1 mouse cellular context compared by ENCODE assay signal in the genomic region with DNA sequence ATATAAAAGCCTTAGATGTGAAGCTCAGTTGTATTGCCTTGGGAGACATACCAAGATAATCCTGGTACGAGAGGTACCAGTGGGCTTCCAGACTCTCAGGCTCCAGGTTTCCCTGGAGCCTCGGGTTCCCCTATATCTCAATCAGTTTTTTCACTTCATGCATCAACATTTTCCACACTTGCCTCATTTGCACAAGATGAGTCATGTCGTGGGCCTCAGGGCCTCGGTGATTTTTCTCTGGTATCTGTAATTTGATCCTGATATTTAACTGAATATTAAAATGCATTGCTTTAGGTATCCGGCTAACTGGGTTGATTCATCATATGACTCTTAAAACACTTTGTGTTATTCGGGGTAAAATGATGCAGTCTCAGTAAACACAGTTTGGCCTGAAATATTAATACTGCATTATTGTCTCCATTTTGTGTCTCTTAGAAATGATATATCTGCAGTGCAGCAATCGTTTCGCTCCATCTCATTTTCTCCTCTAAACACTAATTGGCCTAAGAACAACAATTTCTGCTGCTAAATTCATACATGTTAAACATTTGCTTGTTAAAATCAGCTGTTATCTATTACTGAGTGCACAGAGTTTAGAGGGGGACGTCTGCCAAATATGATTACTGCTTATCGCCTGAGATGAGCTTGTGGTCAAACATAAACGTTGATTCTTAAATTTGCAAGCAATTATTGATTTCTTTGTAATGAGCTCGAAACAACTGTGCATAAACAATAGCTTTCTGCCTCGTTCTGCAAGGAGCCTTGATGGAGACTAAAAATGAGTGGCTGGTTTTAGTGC.
TF ChIP-seq lines count a peak whose summit lies in the region.

No protein-coding gene starts in this region.

TF ChIP-seq in CH12.LX, 34 proteins besides CTCF, POLR2A, EP300 and RAD21:
- TF ChIP-seq JUND (conservative IDR thresholded peaks at IDR 0.05; ENCODE audit: low read depth, low read length) (no peak), ELF1 (IDR thresholded peaks at IDR 0.05; ENCODE audit: low read depth, low read length) (no peak), USF2 (conservative IDR thresholded peaks at IDR 0.05; ENCODE audit: low read depth, low read length) (no peak), TBP (conservative IDR thresholded peaks at IDR 0.05; ENCODE audit: low read depth, low read length) (no peak), MEF2A (IDR thresholded peaks at IDR 0.05; ENCODE audit: borderline replicate concordance, low read depth, low read length) (no peak), PAX5 (IDR thresholded peaks at IDR 0.05; ENCODE audit: low read length) (no peak), GABPA (IDR thresholded peaks at IDR 0.05; ENCODE audit: insufficient replicate concordance, low read depth, low read length) (no peak), HCFC1 (IDR thresholded peaks at IDR 0.05; ENCODE audit: low read depth, low read length) (no peak), MAZ (IDR thresholded peaks at IDR 0.05; ENCODE audit: low read depth, low read length) (no peak), KAT2A (IDR thresholded peaks at IDR 0.05; ENCODE audit: insufficient replicate concordance, low read length) (no peak), CHD1 (IDR thresholded peaks at IDR 0.05; ENCODE audit: low read depth, low read length) (no peak), NELFE (IDR thresholded peaks at IDR 0.05; ENCODE audit: low read depth, low read length) (no peak), MAX (IDR thresholded peaks at IDR 0.05; ENCODE audit: low read length) (no peak), ZC3H11A (IDR thresholded peaks at IDR 0.05; ENCODE audit: low read depth, low read length) (no peak), POLR2AphosphoS2 (IDR thresholded peaks at IDR 0.05; ENCODE audit: low read depth, low read length) (no peak), UBTF (IDR thresholded peaks at IDR 0.05; ENCODE audit: low read depth, low read length) (no peak), ZNF384 (IDR thresholded peaks at IDR 0.05; ENCODE audit: low read depth, low read length) (peak; percentile 23; the same call in 1 of the 2 replicates), SIN3A (IDR thresholded peaks at IDR 0.05; ENCODE audit: low read length) (0 out of 2 replicates have a peak, but pooled peaks have one; percentile 29), E2F4 (IDR thresholded peaks at IDR 0.05; ENCODE audit: insufficient replicate concordance, low read depth, low read length) (no peak), MAFK (IDR thresholded peaks at IDR 0.05; ENCODE audit: insufficient replicate concordance, low read length) (no peak), ETS1 (conservative IDR thresholded peaks at IDR 0.05; ENCODE audit: low read depth, low read length) (peak; percentile 58; the same call in 1 of the 2 replicates), TCF12 (IDR thresholded peaks at IDR 0.05; ENCODE audit: low read depth, low read length) (no peak), NRF1 (IDR thresholded peaks at IDR 0.05; ENCODE audit: low read depth, low read length) (no peak), JUN (IDR thresholded peaks at IDR 0.05; ENCODE audit: insufficient read depth, low read depth, low read length) (peak; percentile 36; the same call in 1 of the 2 replicates), IRF4 (IDR thresholded peaks at IDR 0.05; ENCODE audit: low read depth, low read length) (0 out of 2 replicates have a peak, but pooled peaks have one; percentile 12), CHD2 (IDR thresholded peaks at IDR 0.05; ENCODE audit: low read length) (no peak), USF1 (IDR thresholded peaks at IDR 0.05; ENCODE audit: low read depth, low read length) (no peak), MXI1 (IDR thresholded peaks at IDR 0.05; ENCODE audit: low read depth, low read length) (no peak), ZMIZ1 (IDR thresholded peaks at IDR 0.05; ENCODE audit: low read depth, low read length) (no peak), RCOR1 (conservative IDR thresholded peaks at IDR 0.05; ENCODE audit: low read depth, low read length) (no peak), BHLHE40 (IDR thresholded peaks at IDR 0.05; ENCODE audit: low read depth, low read length) (no peak), SMC3 (IDR thresholded peaks at IDR 0.05; ENCODE audit: low read depth, low read length) (no peak)
